In genomic region chr11:79336722-79337267, GRCm38 (mm10) we compare ENCODE assay signal across 13 mouse cellular contexts. TPM values are rescaled to one million over a fixed set of nuclear protein-coding genes. Genes with fewer than 3 reads are reported as not detected.
DNase-seq lines count a peak whose midpoint lies in the region.
"Had no signal": no experiment of that assay in that cellular context is flagged by ENCODE, and none has a peak within 500 bp of the region (broad histone marks: within the 10 kb centered on the region; RNA-seq: fewer than 3 reads in every experiment).

No protein-coding gene starts in this region.

- peak; percentile 16 to 21 for DNase-seq in cerebellum, adult 18-20 months
- no peak for DNase-seq in cerebellum, adult 11 months
- DNase-seq in left cerebral cortex, postnatal 4 days, result peak; percentile 8
- DNase-seq in left cerebral cortex, postnatal 10 days (ENCODE audit: extremely low spot score in 1 of 2, low spot score in 2 of 2), result no peak
- peak; percentile 69 for DNase-seq in induced T-regulatory cell, adult 2 months (ENCODE audit: low read depth)
- peak; percentile 55 for DNase-seq in testis, postnatal 10 days (ENCODE audit: low spot score)
- DNase-seq in frontal cortex, adult 2 months (ENCODE audit: extremely low spot score in 1 of 2, low spot score in 1 of 2), result no peak
- no peak for DNase-seq in layer of hippocampus, postnatal 25 days (ENCODE audit: extremely low spot score in 1 of 2, low spot score in 1 of 2)

- intact Hi-C loops in left cerebral cortex, postnatal 4 days (cut with DNase I), result no loop called here
- intact Hi-C loops in left cerebral cortex, postnatal 10 days (cut with DNase I), result no loop called here

RNA-seq across cellular contexts. Expression of gene Nf1, which starts 2.7 kb away (rescaled TPM):
- total RNA-seq in left cerebral cortex, postnatal 4 days (2021), result 100 to 1,000 TPM; 102 to 107 TPM
- total RNA-seq in left cerebral cortex, postnatal 10 days (2021), result 100 to 1,000 TPM; 111 to 118 TPM
- 35.5 and 39.7 TPM in 2 replicates for polyA plus RNA-seq in frontal cortex, adult 2 months (2012; rRNA removed)
- 100 to 1,000 TPM; 103 to 117 TPM for total RNA-seq in layer of hippocampus, postnatal 25 days (2021)

RNA-seq across cellular contexts. Expression of gene Gm9964, which starts 40.1 kb away (rescaled TPM):
- under 1 TPM in 1 of 2 experiments, not detected in 1; 0.52 TPM for total RNA-seq in left cerebral cortex, postnatal 4 days (2021)
- 1 to 10 TPM in 1 of 2 experiments, under 1 TPM in 1; 0.66 to 1.0 TPM for total RNA-seq in left cerebral cortex, postnatal 10 days (2021)
- polyA plus RNA-seq in frontal cortex, adult 2 months (2012; rRNA removed), result not detected in 2 replicates
- under 1 TPM; 0.73 to 0.91 TPM for total RNA-seq in layer of hippocampus, postnatal 25 days (2021)
- total RNA-seq: hematopoietic stem cell, adult 5-6 weeks had no signal
- polyA plus RNA-seq: C2C12; forebrain, embryonic 15.5 days; limb, embryonic 12.5 days; myocyte had no signal

Comparison
In these comparisons a context has a peak if more than half of its experiments do, and no peak if none do; other contexts are left out.
1. DNase-seq: peak in cerebellum, adult 18-20 months (2 of 2), left cerebral cortex, postnatal 4 days (single experiment), induced T-regulatory cell, adult 2 months (single experiment) and testis, postnatal 10 days (single experiment); none in cerebellum, adult 11 months (single experiment), left cerebral cortex, postnatal 10 days (0 of 2), frontal cortex, adult 2 months (0 of 2) and layer of hippocampus, postnatal 25 days (0 of 2).